Comparison of ENCODE assay signal across 8 mouse cellular contexts in genomic region chr15:62566106-62566511, GRCm38 (mm10).
DNase-seq lines count a peak whose midpoint lies in the region.

No protein-coding gene starts in this region.

- 19% methylated on average over 7 of the region's 7 CpGs for whole genome bisulfite sequencing in midbrain, embryonic 10.5 days

- no peak overlapping the region for H3K27ac ChIP-seq in midbrain, embryonic 10.5 days (replicated peaks)

- intact Hi-C loops in gastrocnemius, postnatal 36 days (cut with DNase I), result no loop called here
- intact Hi-C loops in left cerebral cortex, postnatal 36 days (cut with DNase I), result no loop called here

- DNase-seq in layer of hippocampus, adult 11-12 months (ENCODE audit: low spot score), result peak; percentile 15
- no peak for DNase-seq in layer of hippocampus, adult 9-10 months (ENCODE audit: low spot score)
- peak; percentile 13 for DNase-seq in brain, adult 2 months (ENCODE audit: low read depth, low spot score)
- DNase-seq in gastrocnemius, postnatal 36 days, result peak; percentile 18 to 26
- DNase-seq in kidney, adult 18-20 months, result peak; percentile 53
- peak; percentile 12 for DNase-seq in midbrain, embryonic 10.5 days (ENCODE audit: low spot score)
- no peak for DNase-seq in thymus, postnatal 10 days (ENCODE audit: low spot score in 2 of 2)
- no peak for DNase-seq in left cerebral cortex, postnatal 36 days (ENCODE audit: low spot score in 2 of 2)

- H3K4me1 ChIP-seq in midbrain, embryonic 10.5 days, result 0 out of 2 replicates have a peak, but pooled peaks cover 5% of the 10 kb centered on the region

- no peaks in the 10 kb centered on the region for H3K27me3 ChIP-seq in midbrain, embryonic 10.5 days (ENCODE audit: low read depth, poor library complexity, severe bottlenecking)

- no peaks in the 10 kb centered on the region for H3K36me3 ChIP-seq in midbrain, embryonic 10.5 days

- H3K9me3 ChIP-seq in midbrain, embryonic 10.5 days (replicated peaks), result no peaks in the 10 kb centered on the region

- no peak overlapping the region for H3K4me3 ChIP-seq in midbrain, embryonic 10.5 days

Comparison
In these comparisons a context has a peak if more than half of its experiments do, and no peak if none do; other contexts are left out.
1. DNase-seq: peak in layer of hippocampus, adult 11-12 months (single experiment), brain, adult 2 months (single experiment), gastrocnemius, postnatal 36 days (2 of 2), kidney, adult 18-20 months (single experiment) and midbrain, embryonic 10.5 days (single experiment); none in layer of hippocampus, adult 9-10 months (single experiment), thymus, postnatal 10 days (0 of 2) and left cerebral cortex, postnatal 36 days (0 of 2).